Mouse (Mus musculus) cerebellum, adult (tissue): Measurements from ENCODE around the gene Ano10.
"Not testable (repeated sequence)": the region's sequence is repeated elsewhere in the genome, so short reads cannot be mapped to it uniquely, and the experiment has no call there.

Experiments used
- ATAC-seq: cut with Nextera tagmentation; 2 replicates; pipeline ENCODE4 v1.9.2; 2017; ENCODE audit warnings: mild to moderate bottlenecking, moderate library complexity, mixed read lengths; ENCODE audit not compliant: insufficient number of reproducible peaks, low FRiP score, low TSS enrichment

Ano10 gene

DNA sequence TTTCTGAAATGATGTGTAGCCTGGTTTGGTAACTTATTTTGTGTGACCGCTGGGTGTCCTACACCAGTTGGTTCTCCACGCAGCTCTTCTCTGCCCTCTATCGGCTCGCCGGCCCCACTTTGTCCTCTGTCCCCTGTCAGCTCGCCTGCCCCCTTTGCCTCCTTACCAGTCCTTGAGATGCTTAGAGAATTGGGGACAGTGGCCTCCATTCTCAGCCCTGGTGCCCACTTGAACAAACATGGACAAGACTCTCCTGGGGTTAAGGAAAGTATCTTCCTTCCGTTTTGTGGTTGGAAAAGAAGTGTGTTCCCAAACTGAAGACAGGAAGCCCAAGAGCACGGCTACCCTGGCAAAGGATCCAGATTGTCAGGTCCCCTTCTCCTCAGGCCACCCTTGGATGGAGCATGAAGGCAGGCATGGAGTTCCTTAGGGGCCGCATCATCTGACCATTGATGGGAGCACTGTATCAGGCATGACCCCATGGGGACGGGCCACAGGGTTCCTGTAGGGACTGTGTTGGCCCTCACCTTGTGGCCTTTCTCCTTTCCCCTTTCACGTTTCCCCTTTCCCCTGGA is 121.5 kb downstream of the Ano10 start:
- no peak for ATAC-seq

DNA sequence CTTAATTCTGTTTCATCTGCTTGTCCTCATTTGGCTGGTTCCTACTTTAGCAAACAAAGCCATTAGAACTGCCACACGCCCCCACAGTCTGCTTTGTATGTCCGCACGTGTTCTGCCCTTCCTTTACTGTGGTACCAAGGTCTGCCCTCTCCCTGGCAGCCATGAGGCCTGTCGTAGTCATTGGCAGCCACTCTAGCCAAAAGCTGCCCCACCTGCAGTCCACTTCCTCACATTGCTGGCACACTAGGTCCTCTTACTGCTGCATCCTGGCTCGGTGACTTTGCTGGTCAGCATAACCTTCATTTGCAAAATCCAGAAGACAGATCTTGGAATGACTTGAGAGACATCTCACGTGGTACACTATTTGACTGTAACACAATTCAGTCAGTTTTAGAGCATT is 124.3 kb downstream of the Ano10 start:
- peak; percentile 73 for ATAC-seq

DNA sequence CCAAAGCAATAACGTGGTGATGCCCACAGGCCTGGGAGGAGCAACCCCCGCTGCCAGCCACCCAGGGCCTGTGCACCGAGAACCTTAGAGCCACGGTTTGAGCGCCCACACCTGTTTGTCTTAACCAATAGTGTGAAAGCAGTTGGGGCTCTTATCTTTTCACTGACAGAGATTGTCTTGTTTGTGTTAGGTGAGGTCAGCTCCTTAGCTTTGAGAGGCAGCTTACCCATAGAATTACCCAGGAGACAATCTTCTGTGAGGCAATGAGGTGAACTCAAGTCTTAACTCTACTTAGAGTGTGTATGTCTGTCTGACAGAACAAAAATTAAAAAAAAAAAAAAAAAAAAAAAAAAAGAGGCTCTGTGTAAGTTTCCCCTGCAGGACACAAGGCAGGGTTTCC is 126.5 kb downstream of the Ano10 start:
- not testable (repeated sequence) for ATAC-seq

DNA sequence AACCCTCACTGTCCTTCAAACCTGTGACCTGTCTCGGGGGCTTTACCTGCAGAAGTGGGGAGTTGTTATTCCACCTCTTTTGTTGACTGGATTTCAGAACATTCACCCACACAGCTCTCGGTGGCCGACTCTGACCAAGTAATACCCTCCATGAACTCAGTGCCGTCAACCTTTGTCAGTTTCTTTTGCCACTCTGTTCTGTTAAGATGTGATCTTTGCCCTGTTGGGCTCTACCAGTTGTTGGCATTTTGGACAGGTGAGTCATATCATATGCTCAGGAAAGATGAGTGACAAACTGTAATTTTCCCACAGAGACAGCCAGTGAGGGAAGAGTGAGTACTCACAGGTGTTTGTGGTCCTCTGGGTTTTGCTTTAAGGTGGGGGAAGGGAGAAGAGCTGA is 129.7 kb downstream of the Ano10 start:
- no peak for ATAC-seq

DNA sequence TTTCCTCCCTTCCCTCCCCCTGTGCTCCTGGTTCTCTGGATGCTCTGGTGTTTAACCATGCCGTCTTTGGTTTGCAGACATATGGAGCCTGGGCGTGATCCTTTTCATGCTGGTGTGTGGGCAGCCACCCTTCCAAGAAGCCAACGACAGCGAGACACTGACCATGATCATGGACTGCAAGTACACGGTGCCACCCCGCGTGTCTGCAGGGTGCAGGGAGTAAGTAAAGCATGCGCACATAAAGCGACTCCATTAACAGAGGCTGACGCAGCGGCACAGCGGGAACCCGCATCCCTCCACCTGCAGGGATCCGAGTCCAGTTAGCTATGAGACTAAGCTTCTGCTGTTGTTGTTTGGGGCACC is 137.2 kb downstream of the Ano10 start:
- peak; percentile 26; the same call in 1 of the 2 replicates for ATAC-seq

DNA sequence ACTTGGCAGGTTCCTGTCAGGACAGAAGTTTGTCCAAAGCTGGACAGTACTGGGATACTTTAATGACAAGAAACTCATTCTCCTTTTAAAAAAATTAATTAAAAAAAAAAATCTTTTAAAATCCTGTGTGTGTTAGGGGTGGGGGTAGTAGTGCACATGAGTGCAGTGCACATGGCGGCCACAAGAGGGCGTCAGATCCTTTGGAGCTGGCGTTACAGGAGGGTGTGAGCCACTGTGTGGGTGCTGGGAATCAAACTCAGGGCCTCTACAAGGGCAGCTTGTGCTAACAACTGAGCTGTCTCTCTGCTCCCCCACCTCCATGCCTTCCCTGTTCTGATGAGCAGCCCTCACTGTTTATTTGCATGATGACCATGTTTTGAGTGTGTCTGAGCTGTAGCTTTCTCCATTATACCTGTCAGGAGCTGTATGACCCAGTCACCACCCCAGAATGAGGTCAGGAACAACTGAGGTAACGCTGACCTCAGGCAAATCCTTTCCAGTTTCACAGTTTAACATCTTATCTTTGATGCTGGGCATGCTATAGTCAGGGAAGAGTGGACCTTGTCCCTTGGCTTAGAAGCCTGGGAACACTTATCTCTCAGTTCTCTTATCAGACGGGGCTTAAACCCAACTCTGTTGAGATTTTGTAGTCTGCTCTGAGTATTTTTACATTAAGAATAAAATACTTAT is 137.7 kb downstream of the Ano10 start:
- ATAC-seq, result no peak

DNA sequence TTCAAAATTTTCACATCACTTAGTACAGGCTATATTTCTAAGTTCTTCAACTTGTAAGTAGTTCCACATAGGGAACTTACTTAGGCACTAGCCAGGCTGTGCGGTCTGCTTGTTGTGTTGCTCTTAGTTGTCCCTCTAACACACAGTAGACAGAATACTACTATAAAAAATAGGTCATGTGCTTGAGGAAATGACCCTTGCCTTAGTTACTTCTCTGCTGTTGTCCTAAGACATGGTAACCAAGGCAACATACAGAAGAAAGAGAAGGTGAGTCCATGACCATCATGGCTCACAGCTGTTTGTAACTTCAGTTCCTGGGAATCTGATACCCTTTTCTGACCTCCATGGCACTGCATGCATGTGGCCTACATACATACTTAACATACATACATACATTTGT is 139.0 kb downstream of the Ano10 start:
- ATAC-seq, result no peak

DNA sequence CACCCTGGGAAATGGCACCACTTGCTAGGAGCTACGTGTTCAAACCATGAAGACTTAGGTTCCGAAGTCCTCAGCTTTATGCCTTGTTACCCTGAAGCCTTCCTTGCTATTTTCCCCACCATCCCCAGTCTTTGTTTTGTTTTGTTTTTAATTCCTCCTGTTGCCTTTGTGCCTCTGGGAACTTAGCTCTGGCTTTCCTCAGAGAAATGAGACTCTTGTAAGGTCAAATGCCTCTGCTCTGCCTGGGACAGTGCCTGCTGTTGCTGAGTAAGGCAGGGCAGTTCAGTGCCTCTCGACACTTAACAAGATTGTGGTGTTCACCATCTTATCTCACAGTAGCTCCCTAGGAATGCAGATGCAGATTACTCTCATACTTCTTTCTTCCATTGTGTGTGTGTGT is 140.8 kb downstream of the Ano10 start:
- no peak for ATAC-seq

DNA sequence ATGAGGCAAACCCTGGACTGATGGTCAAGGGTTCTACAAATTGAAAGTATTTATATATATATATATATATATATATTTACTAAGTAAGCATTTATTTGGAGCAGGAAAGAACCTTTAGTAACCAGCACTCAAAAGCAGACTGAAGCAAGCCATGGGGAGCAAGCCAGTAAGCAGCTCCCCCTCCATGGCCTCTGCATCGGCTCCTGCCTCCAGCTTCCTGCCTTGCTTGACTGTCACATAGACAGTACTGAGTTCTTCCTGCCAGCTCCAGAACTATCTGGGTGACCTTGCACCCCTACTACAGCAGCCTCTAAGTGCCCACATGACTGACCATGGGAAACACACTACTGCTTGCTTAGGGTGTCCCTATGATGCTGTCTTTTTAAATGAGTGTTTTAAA is 141.7 kb downstream of the Ano10 start:
- ATAC-seq, result no peak

DNA sequence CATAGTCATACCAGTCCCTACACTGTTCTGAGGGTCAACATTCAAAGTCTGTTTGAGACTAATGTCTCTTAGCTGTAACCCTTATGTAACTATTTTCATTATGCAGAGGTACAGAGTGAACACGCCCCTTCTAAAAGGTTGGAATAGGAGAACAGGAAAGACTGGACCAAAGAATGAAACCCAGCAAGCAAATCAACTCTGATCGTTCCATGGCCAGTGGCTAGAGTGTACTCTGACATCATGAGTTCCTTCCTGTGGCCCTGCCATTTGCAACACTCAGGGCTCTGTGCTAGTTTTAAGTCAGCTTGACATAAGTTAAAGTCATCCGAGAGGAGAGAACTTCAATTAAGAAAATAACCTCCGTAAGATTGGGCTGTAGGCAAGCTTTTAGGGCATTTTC is 142.2 kb downstream of the Ano10 start:
- no peak for ATAC-seq

DNA sequence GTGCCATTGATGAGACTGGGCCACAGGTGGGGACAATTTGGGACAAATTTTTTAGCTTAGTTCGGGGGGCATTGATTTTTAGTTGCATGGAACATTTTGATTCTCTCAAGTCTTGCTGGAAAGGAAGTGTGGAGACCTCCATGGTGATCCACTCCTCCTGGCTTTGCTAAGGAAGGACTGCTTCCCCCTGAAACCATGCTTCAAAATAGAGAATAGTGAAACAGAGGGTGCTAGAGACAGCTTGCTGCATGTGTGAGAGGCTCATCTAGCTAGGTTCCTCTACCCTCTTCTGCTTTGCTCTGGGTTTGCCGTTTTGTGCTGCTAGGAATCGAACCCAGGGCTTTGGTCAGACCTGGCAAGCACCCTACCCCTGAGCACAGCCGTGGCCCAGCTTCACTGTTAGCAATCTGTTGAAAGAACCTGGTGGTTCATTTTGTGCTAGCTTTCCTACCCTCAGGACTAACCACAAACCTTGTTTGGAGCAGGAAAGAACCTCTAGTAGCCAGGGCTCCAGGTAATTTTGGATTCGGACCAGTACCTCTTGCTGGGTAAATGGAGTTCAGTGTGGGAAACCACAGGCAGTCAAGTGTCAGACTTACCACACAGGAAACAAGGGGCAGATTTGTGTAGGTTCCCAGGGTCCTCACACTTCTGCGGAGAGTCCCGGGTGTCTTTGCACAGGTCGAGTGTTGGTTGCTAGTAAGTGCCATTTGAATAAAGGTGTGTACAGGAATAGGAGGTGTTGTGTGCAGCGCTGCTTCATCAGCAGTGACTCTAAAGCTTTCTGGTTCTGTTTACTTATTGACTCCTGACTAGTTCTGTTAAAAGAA is 144.0 kb downstream of the Ano10 start:
- no peak; the same call in 1 of the 2 replicates for ATAC-seq

DNA sequence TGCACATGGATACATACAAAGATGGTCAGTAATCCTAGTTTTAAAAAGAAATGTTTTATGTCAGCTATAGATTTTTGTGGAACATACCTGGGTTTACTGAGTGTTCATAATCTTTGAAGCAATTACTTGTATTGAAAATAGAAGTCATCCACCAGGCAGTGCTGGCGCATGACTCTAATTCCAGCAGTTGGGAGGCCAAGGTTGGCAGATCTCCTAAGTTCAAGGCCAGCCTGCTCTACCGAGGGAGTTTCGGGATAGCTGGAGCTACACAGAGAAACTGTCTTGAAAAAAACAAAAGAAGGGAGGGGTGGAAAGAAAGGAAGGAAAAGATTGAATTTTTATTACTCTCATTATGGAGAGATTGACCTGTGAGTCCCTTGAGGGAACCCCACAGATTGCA is 145.9 kb downstream of the Ano10 start:
- ATAC-seq, result no peak

DNA sequence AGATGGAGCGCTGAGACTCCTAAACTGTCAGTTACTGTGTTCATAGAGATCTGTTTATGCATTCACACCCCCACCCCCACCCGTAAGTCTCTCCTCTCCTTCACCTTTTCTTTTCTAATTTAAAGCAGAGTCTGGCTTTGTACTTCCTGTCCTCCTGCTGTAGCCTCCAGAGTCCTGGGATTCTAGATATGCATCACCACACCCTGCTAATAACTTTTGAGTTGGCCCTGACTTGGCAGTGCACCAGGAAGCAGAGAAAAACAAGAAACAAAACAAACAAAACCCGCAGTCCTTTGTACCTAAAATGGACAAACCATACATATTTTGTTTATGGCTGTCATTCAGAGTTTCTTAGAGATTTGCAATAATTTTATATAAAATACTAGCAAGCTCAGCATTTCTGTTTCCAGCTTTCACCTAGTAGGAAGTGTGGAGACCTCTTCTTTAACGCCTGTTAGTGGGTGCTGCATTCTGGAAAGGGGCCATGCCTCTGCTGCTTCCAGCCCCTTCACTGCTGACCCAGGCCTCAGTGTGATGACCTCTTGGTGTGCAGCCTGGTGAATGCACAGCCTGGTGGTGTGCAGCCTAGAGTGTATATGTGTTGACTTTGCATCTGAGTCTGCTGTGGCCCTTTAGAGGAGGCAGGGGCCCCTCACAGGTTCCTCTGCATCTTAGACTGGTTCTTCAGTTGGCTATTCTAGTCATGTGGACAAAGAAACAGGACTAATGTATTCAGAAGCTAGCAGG is 147.9 kb downstream of the Ano10 start:
- ATAC-seq, result no peak

DNA sequence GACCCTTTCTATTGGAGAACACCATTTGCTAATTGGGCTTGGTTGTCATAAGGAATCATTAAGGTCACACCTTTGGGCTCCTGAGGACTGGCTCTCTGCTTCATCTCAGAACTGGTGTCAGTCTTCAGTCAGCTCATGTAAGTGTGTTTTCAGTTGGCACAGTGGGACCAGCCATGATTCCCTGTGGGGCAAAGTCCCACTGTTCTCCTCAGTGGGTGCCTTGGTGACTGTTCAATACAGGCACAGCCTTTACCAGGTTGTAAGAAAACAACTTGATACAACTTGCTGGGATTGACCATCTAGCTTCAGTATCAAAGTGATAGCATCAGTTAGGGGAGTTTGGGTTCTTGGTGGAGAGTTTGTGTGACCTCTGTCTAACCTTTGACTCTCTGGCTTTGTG is 148.5 kb downstream of the Ano10 start:
- no peak for ATAC-seq

DNA sequence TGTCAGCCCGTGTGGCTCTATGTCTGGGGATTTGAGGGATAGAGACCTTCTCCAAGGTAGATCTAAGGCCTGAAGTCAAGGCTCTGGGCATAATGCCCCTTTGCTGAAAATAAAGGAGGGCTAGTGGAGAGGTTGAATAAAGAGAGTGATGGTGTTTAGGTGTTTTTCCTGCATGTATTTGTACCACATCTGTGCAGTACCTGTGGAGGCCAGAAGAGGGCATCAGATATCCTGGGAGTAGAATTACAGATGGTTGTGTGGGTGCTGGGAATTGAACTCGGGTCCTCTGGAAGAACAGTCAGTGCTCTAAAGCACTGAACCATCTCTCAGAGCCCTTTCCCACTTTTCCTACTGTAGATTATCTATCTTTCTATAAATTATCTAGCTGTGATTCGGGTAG is 149.4 kb downstream of the Ano10 start:
- no peak for ATAC-seq

DNA sequence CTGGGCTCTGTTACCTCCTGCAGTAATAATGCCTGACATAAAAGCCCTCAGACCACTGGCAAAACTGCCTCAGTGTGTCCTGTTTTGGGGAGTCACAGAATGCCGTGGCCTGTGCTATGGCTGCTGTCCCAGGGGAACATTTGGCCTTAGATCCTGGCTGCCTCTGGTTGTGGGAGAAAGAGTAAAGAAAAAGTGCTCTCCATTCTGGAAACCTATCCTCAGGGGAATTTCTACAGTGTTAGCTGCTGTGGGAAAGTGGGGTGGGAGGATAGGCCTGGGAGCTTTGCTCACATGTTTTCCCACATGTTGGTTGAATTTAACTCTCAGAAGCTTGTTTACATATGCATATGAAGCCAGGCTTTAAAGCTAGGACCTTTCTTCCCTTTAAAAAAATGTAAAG is 151.0 kb downstream of the Ano10 start:
- no peak for ATAC-seq

DNA sequence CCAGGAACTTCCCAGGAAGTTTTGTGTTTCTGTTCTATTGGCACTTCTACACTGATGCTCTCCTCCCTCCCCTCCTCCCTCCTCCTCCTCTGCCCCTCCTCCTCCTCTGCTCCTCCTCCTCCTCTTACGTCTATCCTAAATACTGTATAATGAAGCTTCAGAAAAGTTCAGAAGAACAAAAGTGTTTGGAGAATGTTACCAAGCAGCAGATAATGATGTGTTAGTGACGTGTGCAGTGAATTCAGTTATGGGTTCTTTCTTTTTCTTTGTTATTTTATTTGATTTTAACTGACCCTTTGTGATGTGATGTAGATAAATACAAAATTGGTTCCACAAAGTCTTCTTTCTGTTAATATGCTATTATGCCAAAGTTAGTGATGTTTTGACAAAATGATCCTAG is 155.0 kb downstream of the Ano10 start:
- ATAC-seq, result no peak

DNA sequence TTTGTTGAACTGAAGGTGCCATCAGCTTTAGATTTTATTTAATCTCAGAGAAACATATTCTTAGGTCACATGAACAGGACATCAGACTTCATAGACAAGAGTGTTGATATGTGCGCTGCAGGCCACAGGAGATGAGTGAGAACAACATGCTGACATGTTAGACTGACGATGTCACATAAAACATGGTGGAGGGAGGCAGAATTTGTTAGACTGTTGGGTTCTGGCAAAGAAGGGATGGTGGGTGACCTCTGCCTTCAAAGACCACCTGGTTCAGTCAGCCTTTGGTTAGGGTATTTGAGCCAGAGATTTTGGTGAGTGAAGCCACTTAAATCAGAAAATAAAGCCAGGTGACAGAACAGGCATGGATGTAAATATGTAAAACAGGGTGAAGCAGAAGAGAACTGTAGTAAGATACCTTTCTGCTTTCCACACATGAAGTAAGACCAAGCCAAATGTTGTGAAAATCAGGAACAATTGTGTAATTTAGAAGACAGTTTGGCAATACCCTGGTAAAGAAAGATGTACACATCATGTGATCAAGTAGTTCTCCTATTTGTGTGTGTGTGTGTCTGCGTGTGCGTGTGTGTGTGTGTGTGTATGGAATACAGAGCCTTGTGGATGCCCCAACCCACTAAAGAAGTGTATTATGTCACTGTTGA is 155.7 kb downstream of the Ano10 start:
- ATAC-seq, result no peak

DNA sequence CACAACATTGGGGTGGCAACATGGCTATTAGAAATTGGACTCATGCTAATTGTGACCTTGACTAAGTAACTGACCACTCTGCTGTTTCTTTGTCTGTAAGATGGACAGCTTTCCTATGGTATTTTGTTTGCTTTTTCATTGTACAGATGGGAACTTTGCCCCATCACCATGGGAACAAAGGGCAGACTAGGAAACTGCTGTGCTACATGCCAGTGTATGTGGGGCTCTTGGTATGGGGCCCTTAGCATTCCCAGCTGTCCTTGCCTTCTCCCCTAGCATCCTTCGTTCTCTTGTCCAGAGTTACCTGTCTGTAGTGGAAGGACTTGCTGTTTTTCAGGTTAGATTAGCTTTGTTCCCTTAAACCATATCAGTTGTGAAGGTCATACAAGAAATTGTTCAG is 156.3 kb downstream of the Ano10 start:
- ATAC-seq, result no peak

DNA sequence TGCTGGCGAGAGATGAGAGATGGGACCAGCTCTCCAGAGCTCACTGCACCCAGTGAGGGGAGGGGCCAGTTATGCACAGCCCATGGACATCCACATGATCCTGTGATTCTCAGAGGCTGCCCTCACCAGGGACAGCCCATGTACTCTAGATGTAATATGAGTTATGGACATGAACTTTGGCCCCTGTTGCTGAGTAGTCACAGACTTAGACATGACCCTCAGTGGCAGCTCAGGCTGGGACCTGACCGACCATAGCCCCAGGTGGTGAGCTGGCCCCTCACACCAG is 158.4 kb downstream of the Ano10 start:
- ATAC-seq, result no peak
